Mouse (Mus musculus) brain, embryonic 14.5 days (tissue): ENCODE data around the gene Btn2a2.

ENCODE experiments used
- CTCF ChIP-seq: fragments of 200-500 bp; IDR thresholded peaks from 2 replicates; pipeline ENCODE4 v1.5.1; 2012; ENCODE audit warnings: inconsistent platforms, mild to moderate bottlenecking, moderate library complexity, borderline replicate concordance; ENCODE audit not compliant: insufficient read depth, insufficient read length; ENCODE audit errors: extremely low read depth
- POLR2A ChIP-seq: fragments of 200-500 bp; IDR thresholded peaks from 2 replicates; pipeline ENCODE4 v1.6.1; 2012; ENCODE audit warnings: mild to moderate bottlenecking, inconsistent platforms, borderline replicate concordance; ENCODE audit not compliant: poor library complexity, insufficient read depth, insufficient read length, severe bottlenecking; ENCODE audit errors: extremely low read depth

GRCm38 (mm10) chr13:23501511-23501910 is 12.9 kb upstream of the Btn2a2 start:
- TF ChIP-seq POLR2A (no peak), CTCF (no peak)
